Mouse (Mus musculus): ENCODE data around the gene Shank1. TPM values are rescaled to one million over a fixed set of nuclear protein-coding genes. Genes with fewer than 3 reads are reported as not detected.

Shank1 gene
- polyA plus RNA-seq (2015; fragmentation: Nextera tagmentation; extraction: Ambion mirVana) = 26.0 and 26.4 TPM in 2 replicates

GRCm38 (mm10) chr7:44309475-44310284, at the start of gene Shank1:
Shank1 (plus strand) TSS chr7:44310253.
- ATAC-seq = no peak
- peak within 1 kb of the TSS; percentile 87 for H3K9ac ChIP-seq (replicated peaks)
- 24% methylated on average over 11 of the region's 22 CpGs for WGBS

GRCm38 (mm10) chr7:44260410-44260809, 49.6 kb upstream of the Shank1 start:
- WGBS = 73% methylated on average over 6 of the region's 6 CpGs
- H3K4me1 ChIP-seq (replicated peaks) = peaks cover 7% of the 10 kb centered on the region
- H3K9ac ChIP-seq (replicated peaks) = no peak overlapping the region
- no peak overlapping the region for H3K27ac ChIP-seq
- no peak for ATAC-seq
- H3K4me3 ChIP-seq (replicated peaks) = no peak overlapping the region
- H3K4me2 ChIP-seq (replicated peaks) = no peak overlapping the region
- H3K9me3 ChIP-seq = no peaks in the 10 kb centered on the region
- H3K27me3 ChIP-seq = peaks cover 15% of the 10 kb centered on the region; the same call in 1 of the 2 replicates
- no peaks in the 10 kb centered on the region for H3K36me3 ChIP-seq

More at GRCm38 (mm10) chr7:44309475-44310284, at the start of gene Shank1:
- H3K4me3 ChIP-seq (replicated peaks) = peak within 1 kb of the TSS; percentile 67
- H3K36me3 ChIP-seq = peaks cover 20% of the 10 kb centered on the region
- no peaks in the 10 kb centered on the region for H3K9me3 ChIP-seq
- peaks cover 12% of the 10 kb centered on the region; the same call in 1 of the 2 replicates for H3K27me3 ChIP-seq
- peak within 1 kb of the TSS; percentile 93 for H3K4me2 ChIP-seq (replicated peaks)
- peak within 1 kb of the TSS; percentile 74 for H3K27ac ChIP-seq
- H3K4me1 ChIP-seq (replicated peaks) = peaks cover 36% of the 10 kb centered on the region

- H3K27ac ChIP-seq = no peak within 1 kb of the TSS
- 47% methylated on average over 5 of the region's 5 CpGs for WGBS
- no peak within 1 kb of the TSS for H3K4me3 ChIP-seq (replicated peaks)
- no peaks in the 10 kb centered on the region for H3K36me3 ChIP-seq
- ATAC-seq = no peak
- H3K4me1 ChIP-seq (replicated peaks) = peaks cover 7% of the 10 kb centered on the region
- H3K9me3 ChIP-seq = no peaks in the 10 kb centered on the region
- H3K27me3 ChIP-seq = peaks cover 15% of the 10 kb centered on the region; the same call in 1 of the 2 replicates
- H3K9ac ChIP-seq (replicated peaks) = peak within 1 kb of the TSS; percentile 19; the same call in 1 of the 2 replicates
- no peak within 1 kb of the TSS for H3K4me2 ChIP-seq (replicated peaks)
These were observed 48.9 kb upstream of the Shank1 start, which contains the start of gene Gm15517 for GRCm38 (mm10) chr7:44261147-44261546. Gm15517 (plus strand) TSS chr7:44261447.

GRCm38 (mm10) chr7:44262791-44263643, 47.0 kb upstream of the Shank1 start:
- Histone ChIP-seq H3K9me3 (no peaks in the 10 kb centered on the region), H3K9ac (replicated peaks) (peak overlapping the region; percentile 67), H3K4me2 (replicated peaks) (peak overlapping the region; percentile 64), H3K27ac (peak overlapping the region; percentile 58), H3K4me1 (replicated peaks) (peaks cover 7% of the 10 kb centered on the region), H3K27me3 (peaks cover 15% of the 10 kb centered on the region), H3K4me3 (replicated peaks) (peak overlapping the region; percentile 37), H3K36me3 (no peaks in the 10 kb centered on the region)
- ATAC-seq = peak; percentile 89
- WGBS = 1% methylated on average over 34 of the region's 34 CpGs

- H3K4me1 ChIP-seq (replicated peaks) = peaks cover 4% of the 10 kb centered on the region
- ATAC-seq = no peak
- H3K27ac ChIP-seq = no peak overlapping the region
- H3K9me3 ChIP-seq = no peaks in the 10 kb centered on the region
- no peak overlapping the region for H3K9ac ChIP-seq (replicated peaks)
- 85% methylated on average over 11 of the region's 11 CpGs for WGBS
- H3K4me3 ChIP-seq (replicated peaks) = no peak overlapping the region
- no peaks in the 10 kb centered on the region for H3K36me3 ChIP-seq
- H3K27me3 ChIP-seq = peaks cover 18% of the 10 kb centered on the region
- H3K4me2 ChIP-seq (replicated peaks) = no peak overlapping the region
These were observed 41.9 kb upstream of the Shank1 start for GRCm38 (mm10) chr7:44268117-44268516.

- Histone ChIP-seq H3K36me3 (no peaks in the 10 kb centered on the region), H3K4me2 (replicated peaks) (no peak overlapping the region), H3K27me3 (peaks cover 23% of the 10 kb centered on the region), H3K9ac (replicated peaks) (no peak overlapping the region), H3K27ac (no peak overlapping the region), H3K4me1 (replicated peaks) (no peaks in the 10 kb centered on the region), H3K9me3 (no peaks in the 10 kb centered on the region), H3K4me3 (replicated peaks) (no peak overlapping the region)
- WGBS = 96% methylated on average over 2 of the region's 2 CpGs
- no peak for ATAC-seq
These were observed 40.7 kb upstream of the Shank1 start for GRCm38 (mm10) chr7:44269397-44269796.

- H3K4me1 ChIP-seq (replicated peaks) = no peaks in the 10 kb centered on the region
- no peaks in the 10 kb centered on the region for H3K36me3 ChIP-seq
- H3K9ac ChIP-seq (replicated peaks) = no peak overlapping the region
- H3K27me3 ChIP-seq = peaks cover 21% of the 10 kb centered on the region
- H3K27ac ChIP-seq = no peak overlapping the region
- H3K4me2 ChIP-seq (replicated peaks) = no peak overlapping the region
- 71% methylated on average over 2 of the region's 2 CpGs for WGBS
- no peaks in the 10 kb centered on the region for H3K9me3 ChIP-seq
- no peak overlapping the region for H3K4me3 ChIP-seq (replicated peaks)
- 0 out of 2 replicates have a peak, but pooled peaks have one; percentile 53 for ATAC-seq
These were observed 38.7 kb upstream of the Shank1 start for GRCm38 (mm10) chr7:44271309-44271708.

GRCm38 (mm10) chr7:44272546-44272945, 37.5 kb upstream of the Shank1 start:
- Histone ChIP-seq H3K9ac (replicated peaks) (no peak overlapping the region), H3K4me3 (replicated peaks) (no peak overlapping the region), H3K36me3 (no peaks in the 10 kb centered on the region), H3K27me3 (peaks cover 21% of the 10 kb centered on the region), H3K4me1 (replicated peaks) (no peaks in the 10 kb centered on the region), H3K9me3 (no peaks in the 10 kb centered on the region), H3K27ac (no peak overlapping the region), H3K4me2 (replicated peaks) (no peak overlapping the region)
- no peak for ATAC-seq
- 85% methylated on average over 7 of the region's 7 CpGs for WGBS

- Histone ChIP-seq H3K4me3 (replicated peaks) (no peak overlapping the region), H3K4me2 (replicated peaks) (no peak overlapping the region), H3K27ac (no peak overlapping the region), H3K9me3 (no peaks in the 10 kb centered on the region), H3K36me3 (no peaks in the 10 kb centered on the region), H3K9ac (replicated peaks) (no peak overlapping the region), H3K4me1 (replicated peaks) (no peaks in the 10 kb centered on the region), H3K27me3 (peaks cover 19% of the 10 kb centered on the region)
- 60% methylated on average over 7 of the region's 7 CpGs for WGBS
- ATAC-seq = no peak
These were observed 36.6 kb upstream of the Shank1 start for GRCm38 (mm10) chr7:44273446-44273845.

GRCm38 (mm10) chr7:44274096-44274495, 36.0 kb upstream of the Shank1 start:
- WGBS = 42% methylated on average over 11 of the region's 11 CpGs
- Histone ChIP-seq H3K9me3 (no peaks in the 10 kb centered on the region), H3K4me3 (replicated peaks) (no peak overlapping the region), H3K27me3 (peaks cover 14% of the 10 kb centered on the region), H3K9ac (replicated peaks) (no peak overlapping the region), H3K36me3 (no peaks in the 10 kb centered on the region), H3K4me1 (replicated peaks) (no peaks in the 10 kb centered on the region), H3K27ac (no peak overlapping the region), H3K4me2 (replicated peaks) (no peak overlapping the region)
- no peak for ATAC-seq

GRCm38 (mm10) chr7:44275546-44275945, 34.5 kb upstream of the Shank1 start:
- H3K9me3 ChIP-seq = no peaks in the 10 kb centered on the region
- WGBS = 82% methylated on average over 3 of the region's 3 CpGs
- H3K9ac ChIP-seq (replicated peaks) = no peak overlapping the region
- H3K27me3 ChIP-seq = peaks cover 14% of the 10 kb centered on the region
- H3K4me2 ChIP-seq (replicated peaks) = no peak overlapping the region
- H3K36me3 ChIP-seq = no peaks in the 10 kb centered on the region
- no peak overlapping the region for H3K27ac ChIP-seq
- no peak overlapping the region for H3K4me3 ChIP-seq (replicated peaks)
- no peak for ATAC-seq
- H3K4me1 ChIP-seq (replicated peaks) = no peaks in the 10 kb centered on the region
